Mouse (Mus musculus) liver, embryonic 14.5 days (tissue): Measurements from ENCODE around the gene Agtr2. TPM values are rescaled to one million over a fixed set of nuclear protein-coding genes. Genes with fewer than 3 reads are reported as not detected.
"Not testable (repeated sequence)": the region's sequence is repeated elsewhere in the genome, so short reads cannot be mapped to it uniquely, and the experiment has no call there.

Experiments used
- ATAC-seq: fragments of 200-750 bp; cut with Nextera tagmentation; 2 replicates; pipeline ENCODE4 v1.8.0; 2017; ENCODE audit warnings: moderate number of reproducible peaks, mild to moderate bottlenecking, moderate library complexity; ENCODE audit not compliant: insufficient read depth
- DNase-seq, 3 experiments: peaks; one replicate each; pipeline ENCODE4 v3.0.0-alpha.2; 2012 to 2013; ENCODE audit warnings: low read depth in 3 of 3, low spot score in 3 of 3
- H3K27ac ChIP-seq: fragments of 300-500 bp; sonication (generic); 2 replicates; pipeline ENCODE4 v1.5.1; 2014; ENCODE audit warnings: moderate library complexity, mild to moderate bottlenecking, control low read depth, inconsistent platforms
- H3K27me3 ChIP-seq: fragments of 300-500 bp; sonication (generic); 2 replicates; pipeline ENCODE4 v1.6.1; 2014; ENCODE audit warnings: mild to moderate bottlenecking, low read length, moderate library complexity; ENCODE audit not compliant: control insufficient read depth, insufficient read depth
- H3K36me3 ChIP-seq: fragments of 300-500 bp; sonication (generic); replicated peaks from 2 replicates; pipeline ENCODE4 v1.6.1; 2014; ENCODE audit warnings: low read depth; ENCODE audit not compliant: control insufficient read depth, insufficient read depth
- H3K4me1 ChIP-seq, 2 experiments: fragments of 200-500 bp in 1 of 2; fragments of 300-500 bp in 1 of 2; sonication (generic) in 1 of 2; replicated peaks; 2 replicates each; pipeline ENCODE4 v1.6.1; 2012 to 2014; ENCODE audit warnings: antibody characterized with exemption in 1 of 2, inconsistent platforms in 1 of 2, low read length in 1 of 2; ENCODE audit not compliant: control insufficient read depth in 2 of 2, insufficient read depth in 2 of 2
- H3K4me2 ChIP-seq: fragments of 300-500 bp; sonication (generic); 2 replicates; pipeline ENCODE4 v1.6.1; 2014; ENCODE audit warnings: low read depth, mild to moderate bottlenecking, control low read depth, moderate library complexity
- H3K4me3 ChIP-seq, 2 experiments: fragments of 200-500 bp in 1 of 2; fragments of 300-500 bp in 1 of 2; sonication (generic) in 1 of 2; 2 replicates each; pipeline ENCODE4 v1.5.1; 2012 to 2014; ENCODE audit warnings: low read depth in 2 of 2, low read length in 2 of 2, mild to moderate bottlenecking in 2 of 2, control low read depth in 1 of 2, inconsistent platforms in 1 of 2, moderate library complexity in 1 of 2; ENCODE audit not compliant: insufficient read depth in 1 of 2
- H3K9ac ChIP-seq: fragments of 300-500 bp; sonication (generic); replicated peaks from 2 replicates; pipeline ENCODE4 v1.6.1; 2014; ENCODE audit warnings: mild to moderate bottlenecking, control low read depth, moderate library complexity
- H3K9me3 ChIP-seq: fragments of 300-500 bp; sonication (generic); 2 replicates; pipeline ENCODE4 v1.6.1; 2016; ENCODE audit warnings: low read length, mixed read lengths; ENCODE audit not compliant: control insufficient read depth
- CTCF ChIP-seq: IDR thresholded peaks from 2 replicates; pipeline ENCODE4 v1.5.1; 2016; ENCODE audit warnings: antibody characterized with exemption, low read depth, control low read depth
- EP300 ChIP-seq: IDR thresholded peaks from 2 replicates; pipeline ENCODE4 v1.6.1; 2016; ENCODE audit warnings: antibody characterized with exemption, low read depth
- WGBS: fragments of 180-500 bp; shearing (Covaris S2); extraction: QIAGEN DNeasy Blood & Tissue Kit; methylation state at CpG from one replicate; pipeline ENCODE4 v1.1.7; 2014; ENCODE audit not compliant: insufficient replicate concordance; 5-methylcytosine and 5-hydroxymethylcytosine counted together
- polyA plus RNA-seq, 2 experiments: library from polyadenylated mRNA; depleted of rRNA in 1 of 2; stranded (reverse) in 1 of 2; unstranded in 1 of 2; fragments of >200 nt; fragmentation: Nextera tagmentation in 1 of 2; extraction: Ambion mirVana in 1 of 2; gene quantifications; 2 replicates each; pipeline versions ENCODE4 v1.2.1 to v1.2.3; 2012 to 2014

The Agtr2 gene
- polyA plus RNA-seq (2012; rRNA removed) (0.02 and 0.13 TPM in 2 replicates), polyA plus RNA-seq (2014; fragmentation: Nextera tagmentation; extraction: Ambion mirVana) (0.20 and 0.22 TPM in 2 replicates)

- Histone ChIP-seq H3K9me3 (no peaks in the 10 kb centered on the region), H3K27me3 (no peaks in the 10 kb centered on the region), H3K4me1 (no peaks in the 10 kb centered on the region), H3K4me2 (no peak within 1 kb of the TSS), H3K4me3 (no peak within 1 kb of the TSS), H3K36me3 (no peaks in the 10 kb centered on the region), H3K27ac (no peak within 1 kb of the TSS), H3K9ac (no peak within 1 kb of the TSS)
- WGBS, result 59% methylated on average over 5 of the region's 5 CpGs
- ATAC-seq (no peak), DNase-seq (no peak)
- TF ChIP-seq EP300 (no peak), CTCF (no peak)
Observed at GRCm38 (mm10) chrX:21484414-21484813, at the start of gene Agtr2. TSS of gene Agtr2 (plus strand) at chrX:21484544.

GRCm38 (mm10) chrX:21452519-21452918, 31.8 kb upstream of the Agtr2 start:
- no peak for DNase-seq
- Histone ChIP-seq H3K9me3 (no peaks in the 10 kb centered on the region), H3K27me3 (no peaks in the 10 kb centered on the region), H3K4me3 (no peak overlapping the region), H3K27ac (no peak overlapping the region), H3K36me3 (no peaks in the 10 kb centered on the region), H3K4me1 (no peaks in the 10 kb centered on the region), H3K9ac (no peak overlapping the region), H3K4me2 (no peak overlapping the region)
- WGBS, result 38% methylated on average over 3 of the region's 3 CpGs
- ATAC-seq, result no peak
- no peak for TF ChIP-seq EP300
- TF ChIP-seq CTCF, result no peak

GRCm38 (mm10) chrX:21488111-21488510, 3.8 kb downstream of the Agtr2 start:
- no peaks in the 10 kb centered on the region for H3K27me3 ChIP-seq
- 46% methylated on average over 2 of the region's 2 CpGs for WGBS
- no peaks in the 10 kb centered on the region for H3K4me1 ChIP-seq
- H3K4me2 ChIP-seq, result no peak overlapping the region
- no peak for ATAC-seq
- H3K4me3 ChIP-seq, result no peak overlapping the region
- no peaks in the 10 kb centered on the region for H3K36me3 ChIP-seq
- H3K9me3 ChIP-seq, result no peaks in the 10 kb centered on the region
- TF ChIP-seq CTCF, result no peak
- no peak for DNase-seq
- H3K27ac ChIP-seq, result no peak overlapping the region
- H3K9ac ChIP-seq, result no peak overlapping the region

GRCm38 (mm10) chrX:21500242-21500641, 15.9 kb downstream of the Agtr2 start:
- no peak overlapping the region for H3K9ac ChIP-seq
- no peak overlapping the region for H3K4me3 ChIP-seq
- ATAC-seq (no peak), DNase-seq (no peak)
- H3K9me3 ChIP-seq, result no peaks in the 10 kb centered on the region
- TF ChIP-seq EP300 (no peak), CTCF (no peak)
- H3K27me3 ChIP-seq, result no peaks in the 10 kb centered on the region
- no peaks in the 10 kb centered on the region for H3K36me3 ChIP-seq
- WGBS, result 12% methylated on average over 2 of the region's 2 CpGs
- no peaks in the 10 kb centered on the region for H3K4me1 ChIP-seq
- no peak overlapping the region for H3K27ac ChIP-seq
- H3K4me2 ChIP-seq, result no peak overlapping the region

- not testable (repeated sequence) for H3K4me3 ChIP-seq, H3K27me3 ChIP-seq, H3K9me3 ChIP-seq, H3K4me1 ChIP-seq, DNase-seq, ATAC-seq, H3K36me3 ChIP-seq, H3K27ac ChIP-seq, H3K4me2 ChIP-seq, H3K9ac ChIP-seq
- 63% methylated on average over 2 of the region's 2 CpGs for WGBS
Observed at GRCm38 (mm10) chrX:21507333-21507732, 23.0 kb downstream of the Agtr2 start.
